Comparison of ENCODE assay signal across 8 mouse cellular contexts in the genomic region with DNA sequence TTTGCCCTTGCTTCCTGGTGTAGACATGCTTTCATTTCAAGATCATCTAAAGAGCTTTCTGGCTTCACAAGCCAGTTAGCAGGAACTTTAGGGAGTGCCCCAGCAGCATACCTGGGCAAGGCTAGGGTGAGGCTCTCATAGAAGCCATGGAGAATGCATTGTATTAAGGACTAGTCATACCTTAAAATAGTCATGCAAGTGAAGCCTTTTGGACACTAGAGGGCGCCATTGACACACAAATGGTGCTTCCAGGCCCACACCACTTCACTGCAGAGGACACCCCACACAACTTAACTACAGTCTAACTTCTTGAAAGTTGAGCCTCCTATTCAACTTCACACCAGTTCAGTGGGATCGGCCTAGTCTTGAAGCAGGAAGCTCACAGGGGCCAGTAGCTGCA. TPM values are rescaled to one million over a fixed set of nuclear protein-coding genes. Genes with fewer than 3 reads are reported as not detected.
DNase-seq lines count a peak whose midpoint lies in the region; ATAC-seq and TF ChIP-seq lines count a peak whose summit lies in the region.

No protein-coding gene starts in this region.

- no peak for TF ChIP-seq EP300 in MEL (IDR thresholded peaks at IDR 0.05; ENCODE audit: low read depth in 1 of 2, low read length in 2 of 2)

- H3K27me3 ChIP-seq in MEL (ENCODE audit: control insufficient read depth in 1 of 2, insufficient read depth in 2 of 2, low read length in 2 of 2), result no peaks in the 10 kb centered on the region; a peak in 1 of 4 replicates
- no peaks in the 10 kb centered on the region for H3K27me3 ChIP-seq in forebrain, embryonic 16.5 days (replicated peaks; ENCODE audit: control insufficient read depth, insufficient read depth, low read length)

- H3K27ac ChIP-seq in MEL (ENCODE audit: control insufficient read depth, low read depth, low read length), result no peak overlapping the region
- no peak overlapping the region for H3K27ac ChIP-seq in forebrain, embryonic 16.5 days (ENCODE audit: low read length)

- no peak overlapping the region for H3K4me2 ChIP-seq in forebrain, embryonic 16.5 days (ENCODE audit: low read length)

- H3K36me3 ChIP-seq in MEL (ENCODE audit: control insufficient read depth in 1 of 2, insufficient read depth in 2 of 2, low read length in 2 of 2), result no peaks in the 10 kb centered on the region
- no peaks in the 10 kb centered on the region for H3K36me3 ChIP-seq in forebrain, embryonic 16.5 days (ENCODE audit: control insufficient read depth, insufficient read depth)

- peak; percentile 85 for ATAC-seq in forebrain, embryonic 16.5 days
- peak; percentile 93 for ATAC-seq in neutrophil, adult 5-6 weeks (ENCODE audit: extremely low read depth, insufficient number of reproducible peaks, low FRiP score, poor library complexity, severe bottlenecking)

- TF ChIP-seq POLR2A in MEL (IDR thresholded peaks at IDR 0.05; ENCODE audit: control insufficient read depth in 1 of 2, insufficient read depth in 1 of 2, low read depth in 1 of 2, low read length in 2 of 2, poor library complexity in 1 of 2), result no peak

- no peaks in the 10 kb centered on the region for H3K4me1 ChIP-seq in MEL (ENCODE audit: control insufficient read depth in 1 of 2, insufficient read depth in 2 of 2, low read length in 2 of 2)
- H3K4me1 ChIP-seq in forebrain, embryonic 16.5 days (replicated peaks; ENCODE audit: control insufficient read depth, insufficient read depth, low read length), result peaks cover under 1% of the 10 kb centered on the region; the same call in 1 of the 2 replicates

- H3K9me3 ChIP-seq in MEL (replicated peaks; ENCODE audit: insufficient read depth, low read length), result no peaks in the 10 kb centered on the region
- H3K9me3 ChIP-seq in forebrain, embryonic 16.5 days (ENCODE audit: control insufficient read depth, low read length), result no peaks in the 10 kb centered on the region

- DNase-seq in MEL (ENCODE audit: low read depth, low spot score), result peak; percentile 90
- DNase-seq in cerebellum, adult 11-12 months, result peak; percentile 52
- peak; percentile 80 to 84 for DNase-seq in heart, postnatal 36 days
- DNase-seq in layer of hippocampus, adult 18-20 months (ENCODE audit: low spot score in 2 of 2), result peak; percentile 65 to 90
- peak; percentile 81 to 89 for DNase-seq in lung, adult 18-20 months
- peak; percentile 90 for DNase-seq in thymus, postnatal 0 days (ENCODE audit: low spot score)

- WGBS in forebrain, embryonic 16.5 days, result 0% methylated on average over 2 of the region's 2 CpGs

- no peak overlapping the region for H3K9ac ChIP-seq in MEL (ENCODE audit: control insufficient read depth, low read depth, low read length, poor library complexity, severe bottlenecking)
- no peak overlapping the region for H3K9ac ChIP-seq in forebrain, embryonic 16.5 days (replicated peaks; ENCODE audit: low read depth, low read length)

- TF ChIP-seq CTCF in MEL (IDR thresholded peaks at IDR 0.05 in 2 of 3, conservative IDR thresholded peaks at IDR 0.05 in 1 of 3; ENCODE audit: control insufficient read depth in 1 of 3, insufficient read depth in 1 of 3, low read depth in 2 of 3, low read length in 3 of 3, poor library complexity in 1 of 3, severe bottlenecking in 1 of 3), result peak; percentile 68 to 92 (median 88)

- peak; percentile 93 for TF ChIP-seq RAD21 in MEL (IDR thresholded peaks at IDR 0.05; ENCODE audit: low read depth, low read length)

- H3K79me2 ChIP-seq in MEL (ENCODE audit: control insufficient read depth, insufficient read depth, low read length, poor library complexity), result no peaks in the 10 kb centered on the region

- H3K4me3 ChIP-seq in MEL (ENCODE audit: control insufficient read depth in 1 of 2, insufficient read depth in 1 of 2, low read depth in 2 of 2, low read length in 2 of 2), result no peak overlapping the region
- H3K4me3 ChIP-seq in forebrain, embryonic 16.5 days (replicated peaks; ENCODE audit: low read length), result no peak overlapping the region

- intact Hi-C loops in heart, postnatal 36 days (cut with DNase I), result loop anchor here (1.0 to 10.0 kb wide), 3 partner anchors 46 to 361 kb away; partner anchors contain the start of gene Cdk17

TF ChIP-seq in MEL, 35 proteins besides CTCF, POLR2A, EP300 and RAD21:
- TF ChIP-seq JUND (IDR thresholded peaks at IDR 0.05; ENCODE audit: low read depth, low read length) (no peak), ZNF384 (IDR thresholded peaks at IDR 0.05; ENCODE audit: low read depth, low read length) (no peak), ZMIZ1 (IDR thresholded peaks at IDR 0.05; ENCODE audit: low read depth, low read length) (no peak), SMC3 (IDR thresholded peaks at IDR 0.05; ENCODE audit: low read depth, low read length) (peak; percentile 95), USF2 (IDR thresholded peaks at IDR 0.05; ENCODE audit: borderline replicate concordance in 1 of 2, insufficient read depth in 1 of 2, low read depth in 1 of 2, low read length in 2 of 2) (no peak), ELF1 (IDR thresholded peaks at IDR 0.05; ENCODE audit: low read depth, low read length) (no peak), ZC3H11A (IDR thresholded peaks at IDR 0.05; ENCODE audit: low read depth, low read length) (peak; percentile 96), TAL1 (IDR thresholded peaks at IDR 0.05; ENCODE audit: low read length) (no peak), TCF12 (IDR thresholded peaks at IDR 0.05; ENCODE audit: low read depth, low read length) (no peak), SIN3A (IDR thresholded peaks at IDR 0.05; ENCODE audit: low read length) (no peak), MYB (IDR thresholded peaks at IDR 0.05; ENCODE audit: low read depth, low read length) (no peak)

RNA-seq across cellular contexts. Expression of gene Lta4h, which starts 27.5 kb away (rescaled TPM):
- 73.2 and 76.8 TPM in 2 replicates for total RNA-seq in MEL (2012; rRNA removed)
- 10 to 100 TPM in 1 of 2 experiments, not detected in 1; 73.0 TPM for polyA plus RNA-seq in MEL (2012; ENCODE audit: insufficient read depth in 1 of 2, insufficient read length in 2 of 2, low read depth in 1 of 2, low replicate concordance in 2 of 2, missing spikeins in 1 of 2)
- polyA plus RNA-seq in forebrain, embryonic 16.5 days (2015; fragmentation: Nextera tagmentation; extraction: Ambion mirVana), result 104 and 108 TPM in 2 replicates
- 10 to 100 TPM; 33.6 to 34.8 TPM for total RNA-seq in heart, postnatal 36 days (2021)
- total RNA-seq in layer of hippocampus, adult 18-20 months (2021), result 10 to 100 TPM; 52.4 to 56.4 TPM
- total RNA-seq in neutrophil, adult 5-6 weeks (2017), result 65.7 and 69.6 TPM in 2 replicates
- polyA plus RNA-seq in thymus, postnatal 0 days (2015; fragmentation: Nextera tagmentation; extraction: Ambion mirVana), result 261 and 264 TPM in 2 replicates
